Mouse (Mus musculus) ES-E14 (cell line): ENCODE measurements around the gene Zfp652.

Experiments
- CHD2 ChIP-seq: IDR thresholded peaks from 2 replicates; pipeline ENCODE4 v1.6.1; 2014; ENCODE audit warnings: mild to moderate bottlenecking, low read depth, low read length, inconsistent platforms
- HCFC1 ChIP-seq: IDR thresholded peaks from 2 replicates; pipeline ENCODE4 v1.6.1; 2012; ENCODE audit warnings: low read length, inconsistent platforms, borderline replicate concordance; ENCODE audit not compliant: insufficient read depth
- MAFK ChIP-seq: IDR thresholded peaks from 2 replicates; pipeline ENCODE4 v1.6.1; 2014; ENCODE audit warnings: mild to moderate bottlenecking, low read depth, low read length, inconsistent platforms; ENCODE audit not compliant: insufficient read depth
- ZC3H11A ChIP-seq: IDR thresholded peaks from 2 replicates; pipeline ENCODE4 v1.6.1; 2012; ENCODE audit warnings: low read depth, mild to moderate bottlenecking, inconsistent platforms, low read length, borderline replicate concordance
- ZNF384 ChIP-seq: IDR thresholded peaks from 2 replicates; pipeline ENCODE4 v1.6.1; 2012; ENCODE audit warnings: low read depth, low read length, inconsistent platforms

GRCm38 (mm10) chr11:95857716-95858527 is 145.4 kb downstream of the Zfp652 start:
- no peak for TF ChIP-seq HCFC1
- TF ChIP-seq MAFK: no peak
- TF ChIP-seq ZC3H11A: no peak
- TF ChIP-seq CHD2: no peak
- no peak for TF ChIP-seq ZNF384
